Mouse (Mus musculus): ENCODE data around the gene Cct3. TPM values are rescaled to one million over a fixed set of nuclear protein-coding genes. Genes with fewer than 3 reads are reported as not detected.
"Not testable (repeated sequence)": the region's sequence is repeated elsewhere in the genome, so short reads cannot be mapped to it uniquely, and the experiment has no call there.

Gene Cct3
- total RNA-seq, 2 experiments from 2014 or later, result 272 to 299 TPM

DNA sequence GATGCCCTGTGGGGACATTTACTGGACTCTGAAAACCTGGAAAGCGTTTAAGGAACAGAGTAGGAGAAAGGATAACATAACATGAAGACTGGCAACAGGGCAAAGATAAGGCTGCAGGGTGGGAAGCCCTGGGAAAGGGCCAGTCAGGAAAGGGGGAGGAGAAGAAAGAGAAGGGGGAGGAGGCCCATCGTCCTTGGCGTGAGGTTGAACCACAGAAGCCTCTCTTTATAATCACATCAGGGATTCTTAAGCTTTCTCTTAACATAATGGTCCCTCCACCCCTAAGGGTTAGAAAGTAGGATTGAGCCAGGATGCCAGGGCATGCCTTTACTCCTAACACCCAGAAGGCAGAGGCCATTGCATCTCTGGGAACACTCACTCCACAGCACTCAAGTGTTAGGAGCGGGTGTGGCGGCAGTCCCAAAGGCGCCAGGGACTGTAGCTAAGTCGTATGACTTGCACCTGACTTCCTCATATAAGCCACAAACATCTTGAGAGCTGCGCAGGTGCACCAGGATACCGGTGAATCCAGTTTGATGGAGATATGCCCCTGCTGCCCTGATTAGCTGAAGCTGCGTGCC is 8.7 kb upstream of the Cct3 start:
- DNase-seq (ENCODE audit: low spot score in 2 of 2), result not testable (repeated sequence)

DNA sequence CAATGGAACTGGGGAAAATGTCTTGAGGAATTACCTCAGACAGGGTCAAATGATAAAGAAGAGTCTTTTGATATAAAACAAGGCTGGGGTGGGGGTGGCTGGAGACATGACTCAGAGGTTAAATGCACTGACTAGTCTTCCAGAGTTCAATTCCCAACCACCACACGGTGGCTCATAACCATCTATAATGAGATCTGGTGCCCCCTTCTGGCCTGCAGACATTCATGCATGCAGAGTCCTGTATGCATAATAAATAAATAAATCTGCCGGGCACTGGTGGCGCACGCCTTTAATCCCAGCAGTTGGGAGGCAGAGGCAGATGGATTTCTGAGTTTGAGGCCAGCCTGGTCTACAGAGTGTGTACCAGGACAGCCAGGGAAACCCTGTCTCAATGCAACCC is 4.9 kb upstream of the Cct3 start:
- DNase-seq (ENCODE audit: low spot score in 2 of 2), result no peak

DNA sequence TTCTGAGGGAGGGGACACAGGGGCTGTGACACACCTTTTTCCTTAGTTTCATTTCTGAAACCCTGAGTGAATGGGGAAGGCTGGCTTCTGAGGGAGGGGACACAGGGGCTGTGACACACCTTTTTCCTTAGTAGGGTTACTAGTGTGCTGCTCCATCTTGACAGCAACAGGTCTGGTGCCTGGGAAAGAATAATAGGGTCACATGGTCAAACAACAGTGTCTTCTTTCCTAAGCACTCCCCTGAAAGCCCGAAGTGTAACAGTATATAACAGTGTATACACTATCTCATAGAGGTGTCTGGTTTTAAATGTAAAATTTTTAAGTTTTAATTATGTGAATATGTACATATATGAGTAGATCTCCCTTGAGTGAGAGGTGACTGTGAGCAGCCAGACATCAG is 1.6 kb upstream of the Cct3 start:
- not testable (repeated sequence) for DNase-seq (ENCODE audit: low spot score in 2 of 2)

DNA sequence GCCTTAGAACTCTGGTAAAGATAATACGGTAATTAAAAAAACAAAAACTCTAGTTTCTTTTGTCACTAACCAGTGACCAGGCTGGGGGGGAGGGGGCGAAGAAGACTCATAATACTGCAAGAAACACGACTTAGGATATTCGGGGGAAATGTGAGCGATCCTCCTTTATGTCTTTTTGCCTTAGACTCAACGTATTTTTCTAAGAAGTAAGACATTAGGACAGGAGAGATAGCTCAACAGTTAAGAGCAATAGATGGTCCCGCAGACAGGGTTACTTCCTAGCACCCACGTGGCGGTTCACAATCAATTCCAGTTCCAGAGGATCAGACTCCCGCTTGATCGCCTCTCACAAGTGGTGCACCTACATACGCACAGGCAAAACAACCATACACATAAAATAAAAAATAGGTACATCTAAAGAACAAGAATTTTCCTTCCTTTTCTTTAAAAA is 781 bp upstream of the Cct3 start:
- no peak for DNase-seq (ENCODE audit: low spot score in 2 of 2)

DNA sequence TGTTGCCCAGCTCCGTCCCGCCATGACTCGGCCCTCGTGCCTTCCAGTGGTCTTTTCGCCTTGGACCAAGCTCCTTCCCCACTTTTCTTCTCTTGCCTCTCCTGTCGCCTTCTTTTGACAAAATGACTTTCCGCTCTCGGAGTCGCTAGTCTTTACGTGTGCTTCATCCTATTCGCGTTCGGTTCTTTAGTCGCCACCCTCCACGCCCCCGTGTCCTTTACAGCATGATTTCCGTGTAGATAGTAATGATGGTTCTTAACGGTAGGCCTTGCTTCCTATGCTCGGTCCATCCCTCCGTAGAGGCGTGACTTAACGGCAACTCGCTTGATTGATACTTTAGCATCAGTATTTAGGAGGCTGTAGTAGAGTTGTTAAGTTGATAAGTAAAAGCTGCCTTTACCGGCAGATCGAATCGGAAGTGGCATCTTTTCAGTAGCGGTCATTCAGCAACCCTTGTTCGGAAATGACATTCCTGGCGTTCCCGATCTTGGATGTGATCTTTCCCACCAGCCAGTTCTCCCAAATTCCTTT is 470 bp downstream of the Cct3 start:
- no peak for DNase-seq (ENCODE audit: low spot score in 2 of 2)

DNA sequence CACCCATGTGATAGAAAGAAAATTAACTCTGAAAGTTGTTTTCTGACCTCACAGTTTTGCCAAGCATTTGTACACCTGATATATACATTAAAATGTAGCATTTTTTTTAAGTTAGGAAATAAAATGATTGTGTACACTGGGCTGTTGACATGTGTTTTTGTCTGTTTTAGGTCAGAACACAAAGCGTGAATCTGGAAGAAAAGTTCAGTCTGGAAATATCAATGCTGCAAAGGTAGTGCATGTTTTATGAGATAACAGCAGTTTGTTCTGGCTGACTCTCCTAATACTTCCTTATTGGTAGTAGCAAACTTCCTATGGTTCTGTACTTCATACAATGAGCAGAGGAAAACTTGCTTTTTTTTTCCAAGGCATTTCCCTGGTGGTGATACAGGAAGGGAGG is 2.3 kb downstream of the Cct3 start:
- DNase-seq (ENCODE audit: low spot score in 2 of 2), result no peak

DNA sequence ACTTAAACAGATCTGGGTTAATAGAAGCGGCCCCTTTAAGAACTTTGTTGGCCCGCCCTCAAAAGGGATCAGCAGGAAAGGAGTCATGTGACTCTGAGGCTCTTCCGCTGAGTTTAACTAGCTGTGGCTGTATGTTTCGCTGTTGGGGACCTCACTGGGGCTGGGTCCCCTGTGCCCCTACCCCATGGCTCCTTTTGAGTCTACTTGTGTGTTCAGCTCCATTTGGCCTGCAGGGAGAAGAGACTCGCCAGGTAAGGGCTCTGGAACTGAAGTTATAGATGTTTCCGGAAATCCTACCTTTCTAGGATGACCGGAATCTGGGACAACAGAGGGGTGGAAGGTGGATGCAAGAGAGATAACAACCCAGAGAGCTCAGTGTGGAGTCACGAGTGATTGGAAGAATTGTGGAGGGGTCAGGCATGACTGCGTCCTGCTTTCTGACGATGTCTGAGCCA is 28.1 kb downstream of the Cct3 start, which contains the start of gene Glmp:
TSS of gene Glmp (plus strand) at position 73 of the 455 bp plus-strand sequence.
- no peak for DNase-seq (ENCODE audit: low spot score in 2 of 2)

DNA sequence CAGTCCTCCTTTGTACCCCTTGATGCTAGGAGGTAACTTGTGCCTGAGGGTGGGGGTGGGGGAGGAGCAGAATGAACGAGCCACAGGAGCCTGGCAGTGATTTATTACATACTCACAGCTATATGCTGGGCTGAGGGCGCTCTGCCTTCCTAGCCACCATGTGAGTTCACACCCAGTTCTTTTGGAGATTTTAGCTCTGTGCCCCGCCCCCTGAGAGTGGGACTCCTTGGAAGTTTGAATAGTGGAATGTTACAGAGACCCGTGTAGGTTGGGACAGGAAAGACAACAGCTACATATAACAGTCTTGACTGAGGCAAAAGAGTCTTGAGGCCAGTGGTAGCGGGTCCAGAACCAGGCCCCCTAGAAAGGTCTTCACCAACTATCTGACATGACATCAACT is 32.0 kb downstream of the Cct3 start:
- DNase-seq (ENCODE audit: low spot score in 2 of 2), result no peak

DNA sequence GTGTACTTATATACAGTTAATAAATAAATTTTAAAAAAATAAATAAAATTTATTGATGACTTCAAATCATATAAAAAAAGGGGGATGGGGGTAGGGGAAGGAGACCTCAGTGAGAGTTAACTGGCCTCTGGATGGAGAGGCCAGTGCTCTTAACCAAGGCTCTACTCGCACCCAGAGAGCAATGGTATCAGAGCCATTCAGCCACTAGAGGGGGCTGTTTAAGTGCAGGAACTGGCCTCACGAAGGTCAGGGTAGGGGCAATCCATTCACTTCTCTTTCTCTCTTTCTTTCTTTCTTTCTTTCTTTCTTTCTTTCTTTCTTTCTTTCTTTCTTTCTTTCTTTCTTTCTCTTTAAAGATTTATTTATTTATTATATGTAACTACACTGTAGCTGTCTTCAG is 34.4 kb downstream of the Cct3 start:
- DNase-seq (ENCODE audit: low spot score in 2 of 2), result no peak

DNA sequence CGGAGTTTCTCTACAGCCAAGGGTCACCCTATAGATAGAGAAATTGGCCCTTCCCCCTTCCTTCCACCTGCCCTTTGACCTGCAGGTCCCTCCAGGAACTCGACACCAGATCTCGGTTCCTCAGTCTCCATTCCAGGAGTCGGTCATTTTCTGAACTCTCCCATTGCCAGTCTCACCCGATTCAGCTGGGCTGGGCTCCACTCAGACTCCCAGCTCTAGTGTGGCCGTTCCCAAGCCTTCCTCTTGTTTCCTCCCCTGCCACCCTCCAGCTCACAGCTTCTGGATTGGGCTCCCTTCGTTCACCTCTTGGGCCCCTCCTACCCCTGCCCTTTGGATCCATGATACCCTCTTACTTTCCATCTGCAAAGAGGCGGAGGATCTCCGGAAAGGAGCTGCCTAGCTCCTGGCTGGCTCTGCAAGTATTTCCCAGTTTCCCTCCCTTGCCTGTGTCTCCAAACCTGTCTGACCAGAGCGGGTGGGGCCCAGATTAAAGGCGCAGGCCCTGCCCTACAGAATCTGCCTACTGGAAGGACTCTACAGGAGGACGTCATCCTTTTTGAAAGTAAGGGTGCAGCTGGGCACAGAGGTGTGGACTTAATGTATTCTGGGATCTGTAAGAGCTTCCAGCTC is 37.2 kb downstream of the Cct3 start:
- DNase-seq (ENCODE audit: low spot score in 2 of 2), result no peak

DNA sequence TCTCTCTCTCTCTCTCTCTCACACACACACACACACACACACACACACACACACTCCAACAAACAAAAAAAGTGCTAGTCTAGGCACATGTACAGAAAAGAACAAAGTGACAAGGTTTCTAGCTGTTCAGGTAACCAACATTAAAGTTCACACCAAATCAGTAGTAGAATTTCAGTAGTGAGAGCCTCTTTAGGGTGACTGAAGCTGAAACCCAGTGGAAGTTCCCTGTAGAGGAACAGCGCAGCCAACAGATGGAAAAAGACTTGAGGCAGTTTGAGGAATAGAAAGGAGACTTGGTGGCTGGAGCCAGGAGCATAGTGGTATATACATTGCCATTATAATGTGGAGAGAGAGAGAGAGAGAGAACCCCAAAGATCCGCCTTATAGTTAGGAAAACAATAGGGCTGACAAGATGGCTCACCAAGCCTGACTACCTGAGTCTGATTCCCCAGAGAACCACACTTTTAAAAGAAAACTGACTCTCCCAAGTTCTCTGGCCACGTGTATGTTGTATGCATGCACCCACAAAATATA is 38.1 kb downstream of the Cct3 start:
- DNase-seq (ENCODE audit: low spot score in 2 of 2), result no peak

DNA sequence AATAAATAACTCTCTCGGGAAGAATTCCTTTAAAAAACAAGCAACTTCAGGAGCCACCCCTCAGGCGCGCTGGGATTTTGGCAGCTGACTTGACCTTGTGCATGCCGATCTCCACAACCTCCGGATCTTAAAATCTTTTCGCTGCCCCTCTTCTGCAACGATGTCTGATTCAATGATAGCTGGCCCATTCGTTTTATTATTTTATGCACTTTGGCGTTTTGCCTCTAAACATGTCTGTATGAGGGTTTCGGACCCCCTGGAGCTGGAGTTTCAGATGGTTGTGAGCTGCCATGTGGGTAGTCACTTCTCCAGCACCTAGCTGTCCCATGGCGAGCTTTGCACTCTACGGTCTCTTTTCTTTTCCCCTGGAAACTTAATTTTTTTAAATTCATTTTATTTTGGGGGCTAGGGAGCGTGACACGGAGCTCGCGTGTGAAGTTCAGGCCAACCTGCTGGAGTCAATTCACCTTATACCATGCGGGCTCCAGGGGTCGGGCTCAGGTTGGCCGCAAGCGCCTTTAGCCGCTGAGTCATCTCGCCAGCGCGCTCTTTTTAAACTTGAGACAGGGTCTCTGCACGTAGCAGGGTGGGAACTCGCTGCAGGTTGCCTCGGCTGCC is 38.6 kb downstream of the Cct3 start:
- no peak for DNase-seq (ENCODE audit: low spot score in 2 of 2)

DNA sequence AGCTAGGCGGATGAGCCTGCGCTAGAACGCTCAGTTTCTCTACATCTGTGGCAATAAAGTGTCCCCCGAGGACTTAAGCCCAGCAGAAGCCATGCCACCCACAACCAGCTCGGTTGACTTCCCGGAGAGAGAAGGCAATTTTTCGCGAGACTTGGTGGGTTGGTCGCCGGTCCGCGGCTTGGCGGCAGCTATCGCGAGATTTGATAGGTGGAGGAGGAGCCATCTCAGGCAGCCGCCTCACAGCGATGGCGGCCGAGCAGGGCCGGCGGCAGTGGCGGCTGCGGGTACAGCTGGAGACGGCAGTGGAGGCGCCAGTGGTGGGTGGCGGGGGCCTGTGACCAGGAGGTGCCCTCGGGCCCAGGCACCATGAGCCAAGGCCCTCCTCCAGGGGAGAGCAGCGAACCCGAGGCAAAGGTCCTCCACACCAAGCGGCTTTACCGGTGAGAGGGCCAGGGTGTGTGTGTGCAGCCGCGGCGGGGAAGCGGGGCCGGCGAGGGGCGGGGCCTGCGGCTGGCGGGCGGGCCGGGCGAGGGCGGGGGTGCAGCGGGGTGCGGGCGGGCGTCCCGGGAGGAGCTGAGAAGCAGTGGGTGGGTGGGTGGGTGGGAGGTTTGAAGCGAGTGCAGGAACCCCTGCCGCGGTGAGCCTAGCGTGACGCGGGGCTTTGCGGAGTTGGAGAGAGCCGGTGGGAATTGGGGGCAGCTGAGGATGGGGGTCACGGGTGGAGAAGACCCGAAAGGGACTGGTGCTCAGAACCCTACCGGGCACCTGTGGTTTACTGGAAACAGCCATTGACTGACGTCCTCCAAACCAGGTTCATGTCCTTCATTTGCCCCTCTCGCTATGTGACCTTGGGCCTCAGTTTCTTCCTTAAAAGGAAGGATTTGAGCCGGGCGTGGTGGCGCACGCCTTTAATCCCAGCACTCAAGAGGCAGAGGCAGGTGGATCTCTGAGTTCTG is 39.4 kb downstream of the Cct3 start, which contains the start of the genes Tmem79 and Smg5:
TSS of gene Tmem79 (minus strand) at position 91 of the 956 bp plus-strand sequence.
TSS of gene Smg5 (plus strand) at position 203 of the 956 bp plus-strand sequence.
- peak; percentile 90 to 91 for DNase-seq (ENCODE audit: low spot score in 2 of 2)

DNA sequence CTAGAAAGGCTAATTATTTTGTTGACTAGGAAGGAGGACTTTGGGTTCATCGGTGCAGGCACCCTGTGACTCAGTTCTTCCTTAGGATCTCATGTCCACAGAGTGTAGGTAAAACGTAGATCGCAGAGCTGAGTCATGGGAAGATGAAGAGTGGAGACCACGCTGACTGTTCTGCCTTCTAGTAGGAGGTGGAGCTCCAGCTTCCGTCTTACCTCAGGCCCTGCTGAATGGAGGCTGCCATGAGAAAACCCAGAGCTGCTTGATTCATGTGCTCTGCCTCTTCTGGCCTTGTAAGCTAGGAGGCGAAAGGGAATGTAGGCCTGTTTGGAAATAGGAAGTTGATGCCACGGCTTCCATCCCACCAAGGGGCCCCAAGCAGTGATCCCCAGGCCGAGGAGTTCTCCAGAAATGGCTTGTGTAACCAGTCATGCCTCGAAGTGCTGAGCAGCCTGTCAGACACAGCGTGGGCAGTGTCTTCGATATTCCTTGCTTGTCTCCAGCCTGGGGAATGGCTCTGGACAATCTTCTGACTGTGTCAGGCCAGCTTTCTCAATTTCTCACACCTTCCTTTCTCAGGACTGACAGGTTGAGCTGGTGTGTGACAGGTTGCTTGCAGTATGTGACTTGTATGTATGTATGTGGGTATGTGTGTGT is 40.6 kb downstream of the Cct3 start:
- DNase-seq (ENCODE audit: low spot score in 2 of 2), result no peak

DNA sequence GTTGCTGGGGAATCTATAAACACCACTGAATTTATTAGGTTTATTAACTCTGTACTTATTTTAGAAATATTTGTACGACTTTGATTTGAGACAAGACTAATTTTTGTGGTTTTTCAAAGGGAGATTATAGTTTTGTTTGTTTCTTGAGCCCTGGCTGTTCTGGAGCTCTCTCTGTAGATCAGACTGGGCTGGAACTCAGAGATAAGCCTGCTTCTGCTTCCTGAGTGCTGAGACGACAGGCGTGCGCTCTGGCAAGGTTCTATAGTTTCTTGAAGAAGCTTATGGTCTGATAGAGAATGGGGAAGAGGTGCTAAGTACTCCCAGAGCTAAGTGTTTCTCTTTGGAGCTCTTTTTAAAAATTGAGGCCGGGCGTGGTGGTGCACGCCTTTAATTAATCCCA is 41.4 kb downstream of the Cct3 start:
- no peak for DNase-seq (ENCODE audit: low spot score in 2 of 2)

DNA sequence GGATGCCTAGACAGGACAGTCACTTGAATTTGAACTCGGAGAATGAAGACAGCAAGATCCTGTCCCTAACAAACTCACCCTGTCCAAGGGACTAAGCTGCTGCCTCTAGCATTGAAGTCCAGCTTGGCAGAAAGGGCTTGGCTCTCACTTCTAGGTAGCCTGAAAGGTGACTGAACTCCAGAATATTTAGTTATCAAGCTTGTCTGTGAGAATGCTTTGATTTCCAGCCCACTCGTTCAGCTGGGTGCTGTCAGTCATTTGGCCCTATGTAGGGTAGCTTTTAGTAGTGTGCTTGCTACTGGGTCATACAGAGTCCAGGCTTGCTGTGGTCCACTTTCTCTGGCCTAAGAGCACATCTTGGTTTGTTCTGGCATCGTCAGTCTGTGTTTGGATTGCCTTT is 42.1 kb downstream of the Cct3 start:
- DNase-seq (ENCODE audit: low spot score in 2 of 2), result no peak

DNA sequence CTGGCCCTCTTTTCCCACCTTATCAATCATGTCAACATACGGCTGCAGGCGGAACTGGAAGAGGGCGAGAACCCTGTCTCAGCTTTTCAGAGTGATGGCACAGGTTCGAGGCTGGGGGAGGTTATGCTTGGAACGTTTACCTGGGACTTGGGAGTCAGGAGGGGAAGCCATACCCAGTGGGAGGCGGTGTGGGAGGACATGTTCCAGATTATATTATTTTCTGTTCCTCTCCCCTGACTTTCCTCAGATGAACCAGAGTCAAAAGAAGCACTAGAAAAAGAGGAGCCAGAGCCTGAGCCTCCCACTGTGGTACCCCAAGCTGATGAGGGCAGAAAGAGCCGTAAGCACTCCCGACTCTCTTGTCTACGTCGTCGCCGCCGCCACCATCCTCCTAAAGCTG is 53.8 kb downstream of the Cct3 start:
- DNase-seq (ENCODE audit: low spot score in 2 of 2), result no peak

DNA sequence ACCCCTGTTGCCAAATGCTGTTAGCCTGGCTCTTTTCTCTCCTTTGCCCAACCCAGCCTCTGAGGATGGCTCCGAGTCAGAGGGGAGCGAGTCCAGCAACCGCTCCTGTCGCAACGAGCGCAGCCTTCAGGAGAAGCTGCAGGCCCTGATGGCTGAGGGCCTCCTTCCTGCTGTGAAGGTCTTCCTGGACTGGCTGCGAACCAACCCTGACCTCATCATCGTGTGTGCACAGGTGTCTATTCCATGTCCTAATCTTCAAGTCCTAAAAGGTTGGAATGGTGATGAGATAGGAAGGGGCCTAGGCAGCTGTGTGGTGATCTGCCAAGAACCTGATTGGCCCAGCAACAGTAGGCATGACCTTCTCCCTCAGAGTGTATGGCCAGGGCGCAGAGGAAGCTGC is 56.0 kb downstream of the Cct3 start:
- no peak for DNase-seq (ENCODE audit: low spot score in 2 of 2)

DNA sequence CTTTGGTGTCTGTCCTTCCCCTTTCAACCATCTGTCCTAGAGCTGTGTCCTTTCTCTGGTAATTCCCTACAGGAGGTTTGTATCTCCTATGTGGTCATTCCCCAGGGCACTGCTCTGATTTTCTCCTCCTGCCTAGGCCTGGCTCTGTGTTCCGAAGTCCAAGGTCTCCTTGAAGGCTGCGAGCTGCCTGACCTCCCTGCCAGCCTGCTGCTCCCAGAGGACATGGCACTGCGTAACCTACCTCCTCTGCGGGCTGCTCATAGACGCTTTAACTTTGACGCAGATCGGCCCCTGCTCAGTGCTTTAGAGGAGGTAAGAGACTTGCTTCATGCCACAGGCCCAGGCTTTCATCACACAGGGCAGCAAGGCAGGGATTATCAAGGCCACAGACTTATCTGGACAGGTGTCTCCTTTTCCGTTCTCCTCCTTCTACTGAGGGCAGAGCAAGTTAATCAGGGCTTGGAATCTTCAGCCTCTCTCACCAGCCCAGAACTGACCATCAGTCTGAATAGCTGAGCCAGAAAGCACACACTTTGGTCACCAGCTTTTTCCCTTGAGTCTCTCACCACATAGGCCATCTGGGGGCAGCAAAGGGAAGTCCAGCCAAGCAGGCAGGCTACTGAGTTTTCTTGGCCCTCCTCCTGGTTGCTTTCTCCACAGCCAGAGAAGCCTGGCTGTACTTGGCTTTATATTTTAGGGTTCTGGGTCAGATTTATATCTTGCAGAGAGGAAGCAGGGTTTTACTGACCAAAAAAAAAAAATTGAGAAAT is 57.7 kb downstream of the Cct3 start:
- no peak for DNase-seq (ENCODE audit: low spot score in 2 of 2)

DNA sequence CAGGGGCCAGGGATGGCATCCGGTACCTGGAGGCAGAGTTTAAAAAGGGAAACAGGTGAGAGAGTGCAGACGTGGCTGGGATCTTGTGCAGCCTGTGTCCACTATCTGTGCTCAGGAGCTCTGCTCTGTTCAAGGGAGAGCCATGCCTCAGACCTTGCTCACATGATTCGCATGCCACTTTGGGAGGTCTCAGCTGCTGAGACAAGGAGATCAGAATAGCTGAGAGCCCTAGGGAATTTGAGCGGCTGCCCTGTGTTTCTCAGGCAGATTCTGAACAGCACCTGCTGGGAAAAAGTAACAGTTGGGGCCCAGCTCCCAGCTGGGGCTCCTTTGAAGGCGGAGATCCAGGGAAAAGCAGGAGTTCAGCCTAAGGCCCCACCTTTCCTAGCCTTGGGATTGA is 62.7 kb downstream of the Cct3 start:
- no peak for DNase-seq (ENCODE audit: low spot score in 2 of 2)
